Mouse (Mus musculus): ENCODE results near the gene Rnf227.

The Rnf227 gene

DNA sequence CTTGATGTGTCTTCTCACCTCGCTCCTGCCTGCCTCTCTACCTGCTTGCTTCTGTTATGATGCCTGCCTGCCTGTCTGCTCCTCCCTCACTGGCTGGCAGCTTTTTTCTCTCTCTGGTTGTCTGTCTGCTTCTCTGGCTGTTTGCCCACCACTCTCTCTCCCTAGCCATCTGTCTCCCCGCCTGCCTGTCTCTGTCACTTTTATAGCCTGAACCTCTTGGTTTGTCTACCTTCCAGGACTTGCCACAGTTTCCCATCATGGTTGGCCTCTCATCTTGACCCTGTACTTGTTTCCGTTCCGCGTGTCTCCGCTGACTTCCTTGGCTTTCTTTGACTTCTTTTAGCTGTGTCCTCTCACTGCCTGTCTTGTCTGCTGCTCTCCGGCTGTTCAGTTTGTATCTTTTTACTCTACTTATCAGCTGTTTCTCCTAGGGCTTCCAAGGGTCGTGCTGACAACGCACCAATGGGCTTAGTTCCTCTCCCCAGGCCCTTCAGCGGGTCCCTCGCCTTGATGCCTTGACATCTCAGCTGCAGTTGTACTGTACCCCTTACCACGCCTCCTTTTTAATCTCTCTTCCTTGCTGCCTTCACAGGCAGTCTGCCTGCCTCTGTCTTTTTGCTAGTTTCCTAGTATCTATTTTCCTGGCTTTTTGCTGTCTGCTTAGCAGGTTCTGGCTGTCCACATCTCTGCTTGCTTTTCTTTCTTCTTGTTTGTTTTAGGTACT lies 32.0 kb downstream of the Rnf227 start:
- DNase-seq, result peak; percentile 97

DNA sequence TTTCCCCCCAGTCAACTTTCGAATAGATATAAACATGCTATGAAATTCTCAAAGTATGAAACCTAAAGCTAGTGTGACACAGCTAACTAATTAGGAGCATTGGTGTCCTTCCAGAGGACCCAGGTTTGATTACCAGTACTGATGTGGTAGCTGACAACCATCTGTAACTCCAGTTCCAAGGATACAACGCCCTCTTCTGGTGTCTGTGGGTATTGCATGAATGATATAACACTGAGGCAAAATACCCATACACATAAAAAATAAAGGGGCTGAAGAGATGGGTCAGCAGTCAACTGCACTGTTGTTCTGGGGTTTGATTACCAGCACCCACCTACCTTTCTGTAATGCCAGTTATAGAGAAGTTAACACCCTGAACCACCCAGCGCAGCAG lies 32.5 kb downstream of the Rnf227 start:
- DNase-seq, result peak; percentile 69

DNA sequence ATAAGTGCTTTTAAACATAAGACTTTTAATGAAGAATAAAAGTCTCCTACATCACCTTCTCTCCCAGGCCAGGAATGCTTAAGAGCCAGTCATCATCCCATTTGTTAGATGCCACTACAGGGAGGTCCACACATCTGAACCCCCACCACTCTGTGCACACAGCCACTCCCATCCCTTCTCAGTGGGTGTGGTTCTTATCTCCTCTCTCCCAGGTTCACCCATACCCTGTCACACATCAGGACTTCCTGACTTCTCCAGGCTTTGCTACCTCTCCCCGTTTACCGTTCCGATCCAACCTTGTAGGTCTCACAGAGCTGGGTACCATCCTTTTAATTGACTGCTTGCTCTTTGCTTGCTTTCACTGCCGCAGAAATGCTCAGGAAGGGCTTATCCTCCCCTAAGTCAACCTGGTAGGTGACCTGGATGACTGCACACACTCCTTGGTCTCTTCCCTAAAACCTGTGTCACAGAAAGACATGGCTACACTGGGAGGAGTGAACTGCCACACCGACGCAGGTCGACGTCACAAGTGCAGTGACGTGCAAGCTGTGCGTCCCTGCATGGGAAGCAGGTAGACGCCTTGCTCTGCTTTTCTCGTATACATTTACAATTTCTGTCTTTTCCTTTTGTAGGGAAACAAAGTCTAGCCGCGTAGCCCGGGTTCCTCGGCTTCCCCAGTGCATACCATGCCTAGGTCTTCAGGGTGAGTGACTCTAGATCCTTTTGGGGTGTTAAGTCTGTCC lies 33.1 kb downstream of the Rnf227 start:
- no peak for DNase-seq

DNA sequence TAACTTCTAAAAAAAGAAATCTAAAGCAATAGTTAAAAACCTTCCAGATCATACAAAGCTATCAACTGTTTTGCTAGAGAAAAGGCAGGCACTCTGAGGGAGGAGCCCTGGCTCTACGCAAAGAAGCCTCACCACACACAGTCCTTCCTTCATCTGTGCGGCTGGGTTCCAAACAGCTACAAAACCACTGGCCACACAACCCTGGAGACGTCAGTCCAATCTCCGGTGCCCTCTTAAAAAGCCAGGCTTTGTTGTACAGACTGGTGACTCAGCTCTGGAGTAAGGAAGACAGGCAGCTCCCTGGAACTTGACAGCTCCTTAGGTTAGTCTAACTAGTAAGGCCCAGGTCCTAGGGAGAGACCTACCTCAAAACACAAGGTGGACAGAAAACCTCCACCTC lies 35.4 kb downstream of the Rnf227 start:
- no peak for DNase-seq

DNA sequence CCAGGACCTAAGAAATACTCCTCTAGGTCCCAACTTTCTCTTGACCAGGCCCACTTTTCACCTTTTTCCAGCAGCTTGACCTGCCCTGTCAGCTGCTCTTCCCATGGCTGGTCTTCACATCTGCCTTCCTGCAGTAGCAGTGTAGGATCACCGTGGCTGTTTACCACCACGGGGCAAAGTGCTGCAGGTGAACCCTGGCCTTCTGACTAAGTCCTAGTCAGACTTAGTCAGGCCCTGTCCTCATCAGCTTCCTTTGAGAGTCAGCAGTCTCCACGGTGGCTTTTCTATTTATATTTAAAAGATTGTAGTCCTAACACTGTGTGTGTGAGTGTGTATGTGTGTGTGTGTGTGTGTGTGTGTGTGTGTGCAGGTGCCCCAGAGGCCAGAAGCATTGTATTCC lies 37.5 kb downstream of the Rnf227 start:
- DNase-seq, result no peak

DNA sequence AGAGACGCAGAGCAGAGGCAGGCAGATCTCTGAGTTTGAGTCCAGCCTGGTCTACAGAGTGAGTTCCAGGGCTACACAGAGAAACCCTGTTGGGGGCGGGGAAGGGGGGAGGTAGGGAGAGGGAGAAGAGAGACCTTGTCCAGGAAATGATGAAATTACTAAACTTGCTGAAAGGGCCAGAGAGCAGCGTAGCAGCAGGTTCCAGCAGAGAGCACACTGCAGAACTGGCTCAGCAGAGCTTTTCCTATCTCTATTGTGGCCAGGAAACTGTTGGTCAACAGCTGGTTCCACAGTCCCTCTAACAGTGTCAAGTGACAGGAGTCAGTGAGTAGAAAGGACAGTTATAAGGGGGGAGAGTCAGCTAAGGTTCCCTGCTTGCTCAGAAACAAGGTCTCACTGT lies 39.3 kb downstream of the Rnf227 start:
- DNase-seq, result no peak

DNA sequence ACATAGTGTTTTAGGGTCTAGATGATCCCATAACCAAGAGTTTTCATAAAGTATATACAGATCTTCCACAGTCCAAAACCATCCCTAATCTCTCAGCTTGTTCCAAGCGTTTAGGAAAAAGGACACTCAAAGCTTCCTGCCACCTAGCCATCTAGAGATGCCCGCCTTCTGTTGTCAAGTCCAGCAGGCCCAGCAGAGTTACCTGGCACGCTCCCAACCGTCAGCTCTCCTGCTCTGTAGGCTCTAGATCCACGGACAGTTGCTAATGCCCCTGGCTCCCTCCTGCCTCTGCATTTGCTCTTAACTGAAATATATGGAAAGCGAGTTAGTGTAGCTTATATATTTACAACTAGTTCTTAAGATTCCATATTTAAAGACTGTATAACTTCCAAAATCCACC lies 41.1 kb downstream of the Rnf227 start:
- no peak for DNase-seq

DNA sequence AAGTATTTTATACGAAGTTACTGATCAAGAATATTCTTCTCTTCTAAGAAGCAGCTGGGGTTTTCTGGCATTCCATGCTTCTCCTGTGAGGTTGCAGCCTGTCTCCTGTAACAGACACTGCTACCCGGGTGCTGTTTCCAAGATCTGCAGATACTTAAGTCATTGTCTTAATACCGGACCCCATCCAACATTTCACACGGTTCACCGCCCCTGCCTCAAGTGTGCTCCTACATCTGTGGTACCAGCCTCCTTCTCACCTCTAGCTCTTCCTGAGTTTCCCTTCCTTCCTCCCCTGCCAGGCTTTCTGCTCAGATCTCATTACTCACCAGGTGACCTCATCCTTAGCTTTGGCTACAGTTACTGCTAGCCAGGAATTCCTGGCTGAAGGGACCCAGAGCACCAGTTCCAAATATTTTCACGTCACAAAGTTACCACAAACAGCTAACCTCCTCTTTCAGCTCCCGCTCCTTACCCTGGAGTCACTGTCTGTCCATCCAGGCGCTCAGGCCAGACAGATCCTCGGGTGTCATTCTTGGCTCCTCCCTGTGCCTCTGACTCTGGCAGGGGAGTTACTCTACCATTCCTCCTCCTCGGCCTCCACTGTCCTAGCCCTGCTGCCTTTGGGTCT lies 42.3 kb downstream of the Rnf227 start:
- no peak for DNase-seq

DNA sequence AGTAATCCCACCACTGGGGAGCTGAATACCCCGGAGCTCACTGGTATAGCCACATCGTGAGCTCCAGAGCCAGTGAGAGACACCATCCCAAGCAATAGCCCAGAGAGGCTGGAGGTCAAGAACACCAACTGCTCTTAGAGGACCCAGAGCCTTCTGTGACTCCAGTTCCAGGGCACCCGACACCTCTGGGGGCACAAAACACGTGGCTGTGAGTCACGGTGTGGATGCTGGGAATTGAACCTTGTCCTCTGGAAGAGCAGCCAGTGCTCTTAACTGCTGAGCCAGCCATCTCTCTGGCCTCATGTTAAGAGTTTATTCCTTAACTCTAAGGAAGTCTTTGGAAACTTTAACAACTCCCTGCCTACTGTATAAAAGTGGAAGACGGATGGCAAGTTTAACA lies 44.7 kb downstream of the Rnf227 start:
- no peak for DNase-seq

DNA sequence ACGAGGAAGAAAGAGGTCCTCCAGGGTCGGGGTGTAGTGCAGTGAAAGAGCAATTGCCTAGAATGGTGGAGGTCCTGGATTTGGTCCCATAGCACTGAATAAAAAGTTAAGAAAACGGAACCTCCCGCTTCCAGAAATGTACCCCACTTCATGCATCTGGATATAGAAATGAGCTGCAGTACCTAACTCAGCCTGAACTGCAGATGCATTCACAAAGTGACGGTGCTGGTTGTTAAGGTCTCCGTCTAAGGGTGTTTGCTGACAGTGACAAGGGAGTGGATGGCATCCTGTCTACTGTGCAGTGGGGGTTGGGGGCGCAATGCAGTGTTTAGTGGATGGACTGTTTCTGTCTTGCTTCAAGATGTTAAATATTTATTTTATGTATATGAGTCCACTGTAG lies 46.5 kb downstream of the Rnf227 start:
- no peak for DNase-seq

DNA sequence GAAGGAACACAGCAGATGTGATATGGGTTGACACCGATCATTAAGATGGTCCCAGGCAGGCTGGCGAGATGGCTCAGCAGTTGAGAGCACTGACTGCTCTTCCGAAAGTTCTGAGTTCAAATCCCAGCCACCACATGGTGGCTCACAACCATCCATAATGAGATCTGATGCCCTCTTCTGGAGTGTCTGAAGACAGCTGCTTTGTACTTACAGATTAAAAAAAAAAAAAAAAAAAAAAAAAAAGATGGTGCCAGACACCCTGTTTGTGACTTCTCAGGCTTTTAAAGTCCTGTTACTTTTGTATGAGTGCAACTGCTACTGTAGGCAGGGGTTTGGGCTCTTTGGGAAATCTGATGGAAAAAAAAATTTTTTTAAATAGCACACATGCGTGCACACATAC lies 48.4 kb downstream of the Rnf227 start:
- DNase-seq, result no peak

DNA sequence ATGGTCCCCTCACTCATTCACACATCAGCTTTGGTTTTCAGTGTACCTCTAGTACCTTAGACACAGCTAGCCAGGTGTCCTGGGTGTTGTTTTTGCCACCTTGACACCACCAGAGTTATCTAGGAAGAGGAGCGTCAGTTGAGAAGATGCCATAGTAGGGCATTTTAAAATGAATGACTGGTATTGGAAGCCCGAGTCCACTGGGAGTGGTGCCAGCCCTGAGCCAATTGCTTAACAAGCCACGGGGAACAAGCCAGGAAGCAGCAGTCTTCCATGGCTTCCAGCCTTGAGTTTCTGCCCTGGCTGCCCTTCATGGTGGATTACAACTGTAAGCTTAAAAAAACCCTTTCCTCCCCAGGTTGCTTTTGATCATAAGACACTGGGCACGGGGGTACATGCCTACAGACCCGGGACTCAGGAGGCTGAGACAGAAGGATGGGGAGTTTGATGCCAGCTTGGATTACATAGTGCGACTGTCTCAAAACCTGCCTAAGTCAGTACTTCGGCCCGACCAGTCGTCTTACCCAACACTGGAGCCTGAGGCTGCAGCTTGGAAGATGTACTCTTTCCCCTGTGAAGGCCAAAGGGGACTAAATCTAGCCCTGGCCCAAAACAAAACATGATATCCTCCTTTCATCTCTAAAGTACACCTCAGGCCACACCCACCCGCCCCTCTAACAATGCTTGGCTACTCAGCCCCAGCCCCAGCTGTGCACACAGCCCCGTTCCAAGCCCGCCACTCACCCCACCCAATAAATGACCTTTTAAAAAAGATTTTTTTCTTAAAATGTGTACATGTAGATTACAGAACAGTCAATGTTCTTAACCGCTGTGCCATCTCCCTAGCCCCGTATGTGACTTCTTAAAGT lies 49.5 kb downstream of the Rnf227 start:
- peak; percentile 61 for DNase-seq

DNA sequence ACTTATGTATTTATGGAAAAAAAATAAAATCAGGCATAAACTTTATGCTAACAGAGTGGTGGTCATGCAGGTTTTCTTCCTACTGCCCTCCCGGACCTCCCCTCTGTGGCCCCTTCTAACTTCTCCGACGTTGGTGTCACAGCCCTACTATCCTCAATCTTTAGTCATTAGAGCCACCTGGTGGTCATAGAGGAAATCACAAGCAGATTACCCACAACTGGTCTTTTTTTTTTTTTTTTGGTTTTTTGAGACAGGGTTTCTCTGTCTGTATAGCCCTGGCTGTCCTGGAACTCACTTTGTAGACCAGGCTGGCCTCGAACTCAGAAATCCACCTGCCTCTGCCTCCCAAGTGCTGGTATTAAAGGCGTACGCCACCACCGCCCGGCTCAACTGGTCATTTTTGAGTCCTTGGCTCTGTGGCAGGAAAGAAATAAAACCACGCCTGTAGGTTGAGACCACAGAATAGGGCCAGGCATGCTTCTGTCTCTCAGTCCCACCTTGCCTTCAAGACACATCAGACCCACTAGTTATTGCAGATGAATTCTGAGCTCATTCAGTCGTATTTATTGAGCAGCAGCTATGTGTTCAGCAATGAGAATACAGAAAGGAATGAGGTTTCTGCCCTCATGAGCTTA lies 50.3 kb downstream of the Rnf227 start:
- peak; percentile 89 for DNase-seq

Data from cerebellum, adult 9-10 months (tissue).